Mouse (Mus musculus) ZHBTc4 (cell line): Measurements from ENCODE around the gene Ccdc148.

ENCODE experiments used
- DNase-seq: peaks from one replicate; pipeline ENCODE4 v3.0.0-alpha.2; 2011; ENCODE audit warnings: low read depth, low spot score

Gene Ccdc148

DNA sequence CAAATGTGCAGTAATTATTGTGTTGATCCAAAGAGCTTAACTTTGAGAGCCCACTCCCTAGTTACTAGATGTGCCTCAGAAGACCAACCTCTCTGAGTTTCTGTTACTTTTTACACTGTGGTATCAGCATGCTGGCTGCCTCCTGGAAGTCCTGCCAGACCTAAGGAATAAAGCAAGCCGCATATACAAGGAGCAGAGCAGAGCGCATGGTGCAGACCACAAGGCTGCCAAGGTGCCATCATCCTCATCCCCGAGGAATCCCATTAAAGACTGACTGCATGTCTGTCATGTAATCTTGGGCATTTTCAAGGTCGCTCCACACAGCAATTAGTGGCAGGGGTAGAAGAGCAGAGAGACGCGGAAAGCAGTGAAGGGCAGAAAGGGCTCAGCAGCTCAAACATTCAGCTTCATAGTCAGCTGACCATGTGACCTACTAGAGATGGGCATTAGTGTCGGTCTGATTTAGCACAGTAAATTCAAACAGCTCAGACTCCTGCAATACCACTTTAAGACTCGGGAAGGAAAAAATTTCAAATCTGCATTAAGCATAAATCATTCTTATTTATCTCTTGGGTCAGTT is 110.1 kb downstream of the Ccdc148 start:
- no peak for DNase-seq

DNA sequence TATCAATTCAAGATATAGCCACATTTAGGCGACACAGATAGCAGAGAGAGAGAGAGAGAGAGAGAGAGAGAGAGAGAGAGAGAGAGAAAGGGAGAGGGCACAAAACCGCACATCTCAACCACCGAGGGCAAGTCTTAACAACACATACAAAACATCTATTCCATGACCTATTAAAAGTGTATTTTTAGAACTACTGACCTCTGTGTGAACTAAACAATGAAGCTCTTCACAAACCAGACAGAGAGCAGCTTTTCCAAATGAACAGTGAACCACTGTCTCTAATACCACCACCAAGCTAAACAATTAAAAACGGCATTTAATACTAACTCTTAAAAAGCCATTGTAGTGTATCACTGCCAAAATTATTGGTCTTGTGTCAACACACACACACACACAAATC is 110.8 kb downstream of the Ccdc148 start:
- DNase-seq: no peak

DNA sequence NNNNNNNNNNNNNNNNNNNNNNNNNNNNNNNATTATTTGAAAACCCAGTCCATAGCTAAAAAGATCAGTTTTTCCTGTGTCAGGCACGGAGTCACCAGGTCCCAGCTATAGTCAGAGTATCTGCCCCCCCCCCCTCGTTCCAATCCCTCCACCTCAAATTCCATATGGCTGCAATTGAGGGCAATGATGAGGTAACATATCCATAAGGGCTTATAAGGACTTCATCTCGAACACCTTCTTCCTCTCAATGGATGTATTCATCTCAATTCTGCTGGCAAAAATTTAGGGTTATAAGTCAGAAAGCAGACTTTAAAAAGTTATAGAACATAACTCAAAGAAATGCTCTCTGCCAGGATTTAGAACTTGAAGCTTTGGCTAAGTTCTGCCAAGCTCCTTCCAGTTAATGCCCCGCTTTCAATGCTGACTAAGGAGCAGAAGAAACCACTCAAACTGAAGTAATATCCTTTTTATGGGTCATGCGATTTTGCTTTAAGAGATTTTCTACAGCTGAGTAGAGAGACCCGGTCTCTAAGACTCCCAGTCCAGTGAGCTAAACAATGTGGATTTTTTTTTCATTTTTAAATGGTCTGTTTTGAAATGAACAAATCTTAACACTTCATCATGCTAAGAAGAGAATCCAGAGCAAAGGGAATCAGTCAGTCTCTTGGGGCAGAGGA is 111.6 kb downstream of the Ccdc148 start:
- no peak for DNase-seq

DNA sequence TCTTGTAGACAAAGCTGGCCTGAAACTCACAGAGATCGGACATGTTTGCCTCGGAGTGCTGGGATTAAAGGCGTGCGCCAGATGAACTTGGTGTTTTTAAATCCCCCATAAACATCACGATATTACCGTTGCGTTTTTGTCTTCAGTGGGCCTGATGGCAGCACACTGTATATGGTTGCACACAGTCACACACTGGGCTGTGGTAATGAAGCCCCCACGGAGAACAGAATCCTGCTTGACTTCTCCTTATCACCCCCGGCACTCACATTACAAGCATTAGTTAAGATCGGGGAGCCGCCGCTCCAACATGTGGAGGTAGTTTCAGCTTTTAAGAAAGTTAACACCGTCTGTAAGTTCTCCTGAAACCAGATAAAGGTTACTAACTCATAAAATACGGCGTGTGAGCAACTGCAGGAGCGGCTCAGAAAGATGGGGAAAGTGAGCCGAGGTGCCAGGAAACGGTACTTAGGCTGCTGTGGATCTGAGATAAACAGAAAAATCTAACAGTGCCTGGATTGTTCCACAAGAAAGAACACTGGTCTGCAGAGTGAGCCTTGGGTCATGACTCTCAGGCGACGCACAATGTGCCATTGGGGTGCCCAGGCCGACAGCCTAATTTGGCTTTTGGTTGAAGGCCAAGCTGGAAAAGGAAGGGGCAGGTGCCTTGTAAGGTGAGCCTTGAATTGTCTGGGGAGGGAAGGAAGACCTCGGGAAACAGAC is 117.0 kb downstream of the Ccdc148 start:
- DNase-seq: no peak

DNA sequence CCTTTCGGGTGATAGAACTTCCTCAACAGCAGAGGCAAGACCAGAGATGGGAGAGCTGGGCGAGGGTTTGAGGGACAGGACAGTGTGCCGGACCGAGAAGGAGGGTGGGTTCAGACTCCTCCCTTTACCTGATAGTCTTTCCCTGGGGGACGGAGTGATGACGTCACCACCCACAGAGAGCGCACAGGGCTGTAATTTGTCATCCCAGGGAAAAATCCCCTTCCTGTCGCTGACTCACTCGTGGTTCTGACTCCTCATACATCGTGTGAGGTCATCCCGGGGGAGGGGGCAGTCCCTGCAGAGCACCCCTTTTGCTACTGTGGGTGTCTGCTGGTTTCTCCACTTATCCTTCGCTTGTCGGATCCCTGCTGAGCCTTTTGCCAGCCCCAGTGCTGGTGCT is 117.9 kb downstream of the Ccdc148 start:
- no peak for DNase-seq

DNA sequence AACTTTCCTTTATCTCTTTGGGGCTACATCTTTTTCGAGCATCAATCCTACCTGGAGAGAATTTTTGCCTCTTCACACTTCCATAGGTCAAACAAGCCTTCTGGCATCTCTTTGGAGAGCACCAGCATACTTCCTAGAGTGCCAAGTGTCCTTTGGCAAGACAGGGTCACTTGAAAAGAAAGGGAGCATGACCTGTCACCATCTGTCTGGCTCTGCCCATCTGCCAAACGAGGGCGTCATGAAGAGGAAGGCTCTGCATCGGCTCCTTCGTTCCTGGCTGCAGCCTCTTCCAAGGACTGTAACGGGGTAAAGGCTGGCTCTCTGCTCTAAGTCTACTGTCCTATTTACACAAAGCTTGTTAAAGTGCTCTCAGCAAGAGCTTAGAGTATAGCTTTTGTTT is 124.0 kb downstream of the Ccdc148 start:
- no peak for DNase-seq

DNA sequence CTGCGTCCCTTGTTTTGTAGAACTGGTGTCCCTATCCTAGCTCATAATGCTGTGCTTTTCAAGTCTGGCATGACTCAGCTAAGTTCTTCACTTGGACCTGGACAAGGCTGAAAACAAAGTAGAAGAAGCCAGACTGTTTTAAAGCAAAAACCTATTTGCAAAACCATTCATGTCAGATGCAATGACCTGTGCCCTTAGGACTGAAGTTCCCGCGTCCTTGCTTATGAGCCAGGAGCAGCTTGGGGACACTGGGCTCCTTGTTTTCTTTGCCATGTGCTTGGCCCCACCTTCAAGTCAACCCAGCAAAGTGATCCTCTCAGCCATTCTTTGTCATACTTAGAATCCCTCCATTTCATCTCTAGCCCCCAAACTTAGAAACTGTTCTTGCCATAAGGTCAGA is 125.3 kb downstream of the Ccdc148 start:
- no peak for DNase-seq

DNA sequence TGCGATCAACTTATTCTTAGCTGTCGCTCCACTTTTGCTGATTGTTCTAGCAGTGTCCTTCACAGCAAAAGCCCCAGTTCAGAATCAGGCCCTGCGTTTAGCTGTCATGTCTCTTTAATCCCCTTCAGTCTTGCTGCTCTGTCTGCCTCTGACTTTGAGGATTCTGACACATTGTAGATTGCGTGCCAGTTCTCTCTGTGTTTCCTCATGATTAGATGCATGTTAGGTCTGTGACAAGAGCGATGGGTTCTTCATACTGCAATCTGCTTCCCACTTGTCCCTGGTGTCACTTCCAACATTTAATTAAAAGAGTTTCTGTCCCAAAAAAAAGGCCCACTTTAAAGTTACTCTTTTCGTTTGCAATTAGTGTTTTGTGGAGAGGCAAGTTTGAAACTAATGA is 126.2 kb downstream of the Ccdc148 start:
- DNase-seq: no peak

DNA sequence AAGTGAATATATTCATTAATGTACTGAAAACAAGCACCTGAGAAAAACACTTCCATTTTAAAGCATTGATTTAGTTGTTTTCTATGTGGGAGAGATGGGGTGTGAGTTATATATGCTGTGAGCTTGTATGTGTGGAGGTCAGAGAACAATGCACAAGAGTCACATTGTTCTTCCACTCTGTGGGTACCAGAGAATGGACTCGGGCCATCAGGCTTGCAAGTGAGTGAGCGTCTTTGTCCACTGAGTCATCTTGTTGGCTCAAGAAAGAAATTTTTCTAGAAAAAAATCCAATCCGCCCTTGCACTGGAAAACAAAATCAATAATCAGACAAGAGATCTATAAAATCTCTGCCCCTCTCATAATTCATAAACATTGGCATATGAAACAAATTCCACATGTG is 135.9 kb downstream of the Ccdc148 start:
- no peak for DNase-seq

DNA sequence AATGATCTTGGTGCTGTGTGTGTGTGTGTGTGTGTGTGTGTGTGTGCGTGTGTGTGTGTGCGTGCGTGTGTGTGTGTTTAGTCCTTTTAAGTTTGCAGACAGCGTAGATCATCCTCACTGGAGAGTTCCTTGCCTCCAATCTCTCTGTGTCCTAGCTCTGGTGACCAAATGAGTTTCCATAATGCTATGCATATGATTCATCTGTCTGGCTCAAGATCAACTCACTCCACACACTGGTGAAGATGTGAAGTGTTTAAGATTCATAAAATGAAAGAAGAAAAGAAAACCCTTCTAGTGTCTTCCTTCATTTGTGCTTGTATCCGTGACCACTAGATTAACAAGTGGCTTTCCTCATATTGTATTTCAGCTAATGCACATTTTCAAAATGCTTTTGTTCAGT is 153.1 kb downstream of the Ccdc148 start:
- DNase-seq: no peak

DNA sequence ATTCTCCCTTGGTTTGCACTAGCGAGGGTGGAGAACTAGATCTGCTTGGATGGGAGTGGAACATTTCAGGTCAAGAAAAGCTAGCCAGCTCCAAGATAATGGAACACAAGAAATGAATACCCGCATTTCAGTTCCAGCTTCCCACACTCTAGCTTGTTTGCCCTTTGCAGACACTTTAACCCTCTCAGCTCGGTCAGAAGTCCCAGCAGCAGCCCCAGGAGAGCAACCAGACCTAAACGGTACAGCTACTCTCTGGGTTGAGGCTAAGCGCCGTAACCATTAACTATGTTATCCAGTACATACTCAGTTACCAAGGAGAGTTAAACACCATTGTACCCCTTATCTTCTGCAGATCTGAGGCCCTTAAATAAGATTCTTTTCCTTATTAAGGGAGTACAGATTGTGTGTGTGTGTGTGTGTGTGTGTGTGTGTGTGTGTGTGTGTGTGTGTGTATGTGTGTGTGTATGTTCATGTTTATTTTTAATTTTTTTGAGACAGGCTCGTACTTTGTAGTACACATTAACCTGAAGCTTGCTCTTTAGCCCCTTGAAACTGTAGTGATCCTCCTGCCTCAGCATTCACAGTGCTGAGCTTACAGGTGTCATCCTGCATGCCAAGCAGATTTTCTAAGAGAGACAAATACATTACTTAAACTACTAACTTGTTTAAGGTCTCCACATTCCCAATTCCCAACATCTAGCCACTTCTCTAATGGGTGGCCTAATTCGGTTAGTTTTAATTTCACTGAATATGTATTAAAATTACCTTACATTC is 153.7 kb downstream of the Ccdc148 start:
- no peak for DNase-seq

DNA sequence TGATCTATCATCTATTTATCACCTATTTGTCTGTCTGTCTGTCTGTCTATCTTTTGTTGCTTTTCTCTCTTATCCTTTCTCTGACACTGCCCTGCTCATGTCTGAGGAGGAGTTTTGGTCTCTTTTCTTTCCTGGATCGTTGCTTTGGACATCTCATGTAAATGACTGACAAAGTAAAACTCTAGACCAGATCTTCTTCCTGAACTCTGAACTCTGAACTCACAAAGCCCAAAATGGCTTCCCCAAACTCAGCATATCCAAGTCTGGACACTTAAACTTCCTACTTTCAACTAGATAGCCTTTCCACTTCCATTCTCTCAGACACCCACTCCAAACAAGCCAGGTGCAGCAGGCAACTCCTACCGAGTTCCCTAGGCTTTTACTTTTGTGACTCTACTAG is 163.3 kb downstream of the Ccdc148 start:
- DNase-seq: no peak

DNA sequence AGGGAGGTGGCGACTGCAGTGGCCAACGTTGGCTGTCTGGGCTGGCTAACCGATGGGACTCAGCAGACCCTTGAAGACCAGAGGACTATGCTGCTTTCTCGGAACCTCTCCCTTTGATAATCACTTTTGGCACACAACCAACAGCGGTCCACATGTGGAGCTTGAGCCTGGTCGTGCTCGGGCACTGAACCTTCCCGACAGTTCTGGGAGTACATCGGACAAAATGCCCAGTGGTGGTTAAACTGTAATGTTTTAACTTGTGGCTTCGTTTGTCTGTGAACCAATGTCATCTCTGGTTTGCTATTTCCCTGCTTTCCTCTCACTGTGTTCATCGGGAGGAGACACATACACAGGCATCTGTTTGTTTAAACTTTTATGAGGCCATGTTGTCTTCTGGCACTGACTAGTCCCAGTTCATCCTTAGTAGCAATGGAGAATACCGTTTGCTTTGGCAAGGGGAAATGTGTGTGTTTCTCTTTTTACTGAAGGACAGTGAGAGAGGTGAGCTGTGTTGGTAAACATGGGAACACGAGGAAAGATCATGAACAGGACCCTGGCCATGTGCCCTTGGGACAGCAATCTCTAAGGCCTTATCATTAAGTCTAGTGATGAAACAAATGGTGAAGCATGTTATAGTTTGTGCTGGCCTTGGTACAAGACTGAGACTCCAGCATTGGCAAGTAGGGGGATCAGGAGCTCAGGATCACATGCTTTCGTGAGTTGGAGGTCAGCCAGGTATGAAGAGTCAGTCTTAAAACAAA is 167.9 kb downstream of the Ccdc148 start:
- no peak for DNase-seq

DNA sequence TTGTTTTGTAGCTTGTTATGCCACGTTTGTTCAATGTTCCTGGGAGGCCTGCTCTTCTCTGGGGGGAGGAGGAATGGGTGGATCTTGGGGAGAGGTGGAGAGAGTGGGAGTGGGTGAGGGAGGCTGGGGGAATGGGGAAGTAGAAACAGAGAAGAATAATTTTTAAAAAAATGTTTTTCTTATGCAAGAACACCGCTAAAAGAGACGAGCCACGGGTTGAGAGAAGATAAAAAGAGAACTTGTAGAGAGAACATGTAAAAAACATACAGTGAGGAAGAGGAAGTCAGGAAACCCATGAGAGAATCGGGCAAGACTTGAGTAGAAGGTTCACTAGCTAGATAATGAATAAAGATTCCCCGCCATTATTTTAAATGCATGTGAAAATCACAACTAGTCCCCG is 182.4 kb downstream of the Ccdc148 start:
- no peak for DNase-seq

DNA sequence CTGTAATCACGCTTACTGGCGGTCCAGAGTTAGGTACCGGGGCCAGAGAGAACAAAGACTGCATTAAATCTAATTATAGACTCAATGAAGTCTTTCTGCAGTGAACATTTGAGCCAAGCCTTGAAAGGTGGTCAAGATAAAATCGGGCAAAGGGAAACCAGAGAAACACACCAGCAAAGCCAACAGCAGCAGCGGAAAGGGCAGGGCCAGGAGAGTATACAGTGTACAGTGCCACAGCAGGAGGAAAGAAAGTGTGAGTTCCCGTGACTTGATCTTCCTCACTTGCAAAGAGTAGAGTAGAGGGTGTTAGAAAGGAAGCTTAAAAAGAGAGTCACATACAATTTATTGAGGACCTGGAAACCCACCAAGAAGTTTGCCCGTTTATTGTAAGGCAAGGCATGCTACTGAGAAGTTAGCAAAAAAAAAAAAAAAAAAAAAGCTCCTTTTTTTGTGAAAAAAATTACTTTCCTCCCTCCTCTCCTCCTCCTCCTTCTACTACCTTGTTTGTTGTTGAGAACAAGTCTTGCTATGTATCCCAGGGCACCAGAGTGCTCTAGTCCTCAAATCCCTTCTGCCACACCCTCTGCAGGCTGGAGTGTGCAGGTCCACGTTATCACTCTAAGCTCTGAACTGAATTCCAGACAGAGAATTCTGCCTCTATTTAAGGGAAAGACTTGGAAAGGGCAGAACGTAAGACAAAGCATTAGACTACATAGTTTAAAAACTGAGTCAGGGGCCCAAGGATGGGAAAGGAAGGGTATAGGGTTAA is 188.8 kb downstream of the Ccdc148 start:
- DNase-seq: no peak

DNA sequence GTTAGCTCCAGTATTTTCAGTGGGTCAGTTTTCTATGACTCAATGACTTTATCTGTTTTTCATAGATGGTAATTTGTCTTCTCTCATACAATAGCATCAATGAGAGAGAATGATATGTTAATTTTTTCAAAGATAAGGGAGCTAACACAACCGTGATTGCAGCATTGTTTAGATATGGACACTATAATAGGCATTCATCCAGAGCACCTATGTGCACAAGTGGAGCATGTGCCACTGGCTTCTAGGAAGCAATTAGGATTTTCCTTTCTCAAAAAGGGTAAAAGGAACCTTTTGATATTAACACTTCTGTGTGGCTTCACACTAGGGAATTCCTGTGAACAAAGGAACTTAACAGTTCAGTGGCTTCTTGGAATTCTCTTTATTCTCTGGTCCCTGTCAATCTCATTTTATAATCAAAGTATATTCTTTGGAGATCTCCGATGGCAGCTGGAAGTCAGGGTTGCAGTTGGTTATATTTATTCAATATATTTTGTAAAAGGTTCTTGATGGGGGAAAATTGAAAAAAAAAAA is 203.6 kb downstream of the Ccdc148 start:
- no peak for DNase-seq

DNA sequence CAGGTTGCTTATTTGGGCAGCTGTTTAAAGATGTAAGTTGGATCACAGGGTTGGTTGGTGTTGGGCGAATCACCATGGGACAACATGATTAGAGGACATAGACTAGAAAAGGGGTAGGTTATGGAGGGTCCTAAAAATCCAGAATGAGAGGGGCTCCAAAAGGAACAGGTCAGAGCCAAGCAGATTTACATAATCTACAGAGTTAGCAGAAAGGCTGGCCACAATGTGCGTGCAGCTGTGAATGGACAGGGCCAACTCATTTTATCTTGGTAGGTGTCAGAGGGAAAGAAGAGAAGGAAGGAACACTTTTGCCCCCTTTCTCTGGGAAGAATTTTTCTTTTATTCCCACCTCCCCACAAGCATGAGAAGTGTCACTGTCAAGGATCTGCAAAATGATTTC is 204.1 kb downstream of the Ccdc148 start:
- no peak for DNase-seq

DNA sequence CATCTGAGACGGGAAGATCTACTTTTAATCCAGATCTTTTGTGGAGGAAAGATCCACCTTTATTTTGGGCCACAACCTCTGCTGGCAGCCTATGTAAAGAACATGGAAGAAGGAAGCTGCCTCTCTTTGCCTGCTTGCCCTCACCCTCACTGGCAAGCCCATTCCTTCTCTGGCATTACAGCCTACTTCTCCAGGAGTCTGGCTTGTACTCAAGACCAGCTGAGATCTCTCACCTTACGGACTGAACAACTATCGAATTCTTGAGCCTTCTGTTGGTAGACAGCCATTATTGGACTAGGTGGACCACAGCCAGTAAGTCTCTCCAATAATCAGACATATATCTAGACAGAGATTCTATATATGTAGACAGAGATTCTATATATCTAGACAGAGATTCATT is 208.4 kb downstream of the Ccdc148 start:
- no peak for DNase-seq

DNA sequence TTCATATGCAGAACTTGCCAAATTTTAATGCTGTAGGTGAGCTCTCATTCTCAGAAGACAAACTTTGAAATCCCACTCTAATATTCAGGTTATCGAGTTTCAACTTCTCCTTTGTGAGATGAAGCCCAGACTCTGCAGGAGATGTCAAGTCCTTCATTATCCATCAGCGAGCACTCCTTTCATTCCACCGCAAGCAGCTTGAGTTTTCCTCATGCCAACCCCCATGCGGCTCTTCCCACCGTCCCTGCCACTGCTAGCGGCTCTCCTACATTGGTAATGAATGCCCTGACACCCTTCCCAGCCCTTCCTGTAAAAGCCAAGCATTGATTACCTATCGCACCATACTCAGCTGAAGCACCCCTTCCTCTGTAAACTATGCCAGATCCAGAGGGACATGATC is 211.7 kb downstream of the Ccdc148 start:
- DNase-seq: no peak

DNA sequence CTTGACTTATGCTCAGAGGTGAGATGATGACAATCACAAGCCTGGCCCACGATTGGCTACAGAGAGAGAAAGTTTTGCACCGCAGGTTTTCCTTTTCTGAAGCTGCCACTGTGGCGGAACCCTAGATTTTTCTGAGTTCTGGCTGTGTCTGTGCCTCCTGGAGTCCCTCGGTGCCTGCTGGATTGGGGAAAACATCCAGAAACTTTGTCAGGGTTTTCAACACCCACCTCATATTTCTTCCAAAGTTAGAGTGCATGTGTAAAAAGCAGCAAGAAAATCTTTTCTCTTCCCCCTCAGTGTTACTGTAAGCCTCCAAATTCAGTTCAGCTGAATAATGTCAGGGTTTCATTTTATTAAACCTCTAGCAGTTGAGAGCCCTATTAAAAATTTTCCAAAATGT is 219.1 kb downstream of the Ccdc148 start:
- no peak for DNase-seq

DNA sequence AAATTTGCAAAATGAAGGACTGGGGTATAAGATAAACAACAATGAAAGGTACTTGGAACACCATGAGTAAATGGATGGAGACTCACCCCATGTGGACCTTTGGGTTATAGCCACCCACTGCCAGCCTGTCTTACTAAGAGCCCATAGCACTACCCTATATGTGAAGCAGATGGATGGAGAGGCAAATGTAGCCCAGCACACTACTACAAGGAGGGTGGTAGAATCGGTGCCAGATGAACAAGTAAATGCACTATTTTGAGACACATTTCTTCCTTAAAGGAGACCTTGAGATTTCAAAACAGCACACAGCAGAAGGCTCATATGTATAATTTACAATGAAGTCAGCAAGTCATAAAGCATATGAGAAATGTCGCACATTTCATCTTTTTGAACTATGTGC is 234.9 kb downstream of the Ccdc148 start:
- DNase-seq: no peak
